Mouse (Mus musculus): ENCODE results near the gene Rspo3. TPM values are rescaled to one million over a fixed set of nuclear protein-coding genes. Genes with fewer than 3 reads are reported as not detected.
A peak's percentile ranks its signal among the peaks of the same experiment; 100 is the strongest.

Rspo3 gene
- total and polyA plus RNA-seq, 2 experiments = 1.3 to 3.0 TPM

GRCm38 (mm10) chr10:29539516-29539915 is 3.8 kb upstream of the Rspo3 start:
- Histone ChIP-seq H3K79me2 (ENCODE audit: control insufficient read depth, insufficient read depth, low read length) (no peaks in the 10 kb centered on the region), H3K4me3 (ENCODE audit: insufficient read depth, low read depth, low read length) (no peak overlapping the region), H3K4me1 (ENCODE audit: control insufficient read depth, insufficient read depth, low read length) (no peaks in the 10 kb centered on the region; the same call in 1 of the 2 replicates), H3K9ac (ENCODE audit: low read depth, low read length) (no peak overlapping the region), H3K27ac (replicated peaks; ENCODE audit: insufficient read depth, low read depth, low read length) (no peak overlapping the region), H3K27me3 (ENCODE audit: control insufficient read depth, insufficient read depth, low read length) (peaks cover 5% of the 10 kb centered on the region; the same call in 1 of the 2 replicates), H3K36me3 (ENCODE audit: control insufficient read depth, insufficient read depth, low read length) (no peaks in the 10 kb centered on the region)
- 86% methylated on average over 2 of the region's 2 CpGs for WGBS
- no peak for DNase-seq (ENCODE audit: extremely low read depth, low read depth, low spot score)
- no peak for TF ChIP-seq POLR2A (IDR thresholded peaks at IDR 0.05; ENCODE audit: extremely low read depth, insufficient read depth, low read length)
- TF ChIP-seq CTCF (IDR thresholded peaks at IDR 0.05; ENCODE audit: low read depth, low read length) = no peak

- Histone ChIP-seq H3K27me3 (ENCODE audit: control insufficient read depth, insufficient read depth, low read length) (peaks cover 8% of the 10 kb centered on the region; the same call in 1 of the 2 replicates), H3K36me3 (ENCODE audit: control insufficient read depth, insufficient read depth, low read length) (no peaks in the 10 kb centered on the region), H3K79me2 (ENCODE audit: control insufficient read depth, insufficient read depth, low read length) (no peaks in the 10 kb centered on the region), H3K9ac (ENCODE audit: low read depth, low read length) (no peak overlapping the region), H3K4me3 (ENCODE audit: insufficient read depth, low read depth, low read length) (no peak overlapping the region), H3K27ac (replicated peaks; ENCODE audit: insufficient read depth, low read depth, low read length) (no peak overlapping the region), H3K4me1 (ENCODE audit: control insufficient read depth, insufficient read depth, low read length) (no peaks in the 10 kb centered on the region; the same call in 1 of the 2 replicates)
- DNase-seq (ENCODE audit: extremely low read depth, low read depth, low spot score) = no peak
- TF ChIP-seq POLR2A (IDR thresholded peaks at IDR 0.05; ENCODE audit: extremely low read depth, insufficient read depth, low read length) (no peak), CTCF (IDR thresholded peaks at IDR 0.05; ENCODE audit: low read depth, low read length) (no peak)
- 78% methylated on average over 2 of the region's 2 CpGs for WGBS
Observed at GRCm38 (mm10) chr10:29538791-29539190, 3.1 kb upstream of the Rspo3 start.

DNA sequence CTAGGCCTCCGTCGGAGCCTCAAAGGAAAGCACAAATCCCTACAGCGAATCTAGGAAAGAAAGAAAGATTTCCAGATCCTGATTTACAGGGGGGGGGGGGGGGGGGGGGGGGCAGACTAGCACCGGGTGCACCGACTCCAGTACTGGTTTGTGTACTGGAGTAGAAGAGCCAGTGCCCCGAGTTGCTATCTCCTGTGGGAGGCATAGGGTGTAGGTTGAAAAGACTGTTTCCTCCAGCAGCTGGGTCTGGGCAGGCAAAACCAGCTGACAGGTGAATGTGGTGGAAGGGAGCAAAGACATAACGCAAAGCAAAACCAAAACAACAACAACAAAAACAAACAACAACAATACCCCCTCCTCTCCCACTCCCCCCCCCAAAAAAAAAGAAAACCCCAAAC is 838 bp downstream of the Rspo3 start:
- Histone ChIP-seq H3K79me2 (ENCODE audit: control insufficient read depth, insufficient read depth, low read length) (no peaks in the 10 kb centered on the region), H3K36me3 (ENCODE audit: control insufficient read depth, insufficient read depth, low read length) (no peaks in the 10 kb centered on the region), H3K9ac (ENCODE audit: low read depth, low read length) (no peak overlapping the region; the same call in 1 of the 2 replicates), H3K27me3 (ENCODE audit: control insufficient read depth, insufficient read depth, low read length) (peaks cover 8% of the 10 kb centered on the region; the same call in 1 of the 2 replicates), H3K27ac (replicated peaks; ENCODE audit: insufficient read depth, low read depth, low read length) (no peak overlapping the region), H3K4me1 (ENCODE audit: control insufficient read depth, insufficient read depth, low read length) (no peaks in the 10 kb centered on the region; the same call in 1 of the 2 replicates), H3K4me3 (ENCODE audit: insufficient read depth, low read depth, low read length) (peak overlapping the region; percentile 59)
- 1% methylated on average over 7 of the region's 7 CpGs for WGBS
- DNase-seq (ENCODE audit: extremely low read depth, low read depth, low spot score) = no peak
- TF ChIP-seq CTCF (IDR thresholded peaks at IDR 0.05; ENCODE audit: low read depth, low read length) = no peak
- no peak for TF ChIP-seq POLR2A (IDR thresholded peaks at IDR 0.05; ENCODE audit: extremely low read depth, insufficient read depth, low read length)

GRCm38 (mm10) chr10:29533846-29534829 is 1.5 kb downstream of the Rspo3 start:
- WGBS = 3% methylated on average over 24 of the region's 24 CpGs
- Histone ChIP-seq H3K4me1 (ENCODE audit: control insufficient read depth, insufficient read depth, low read length) (no peaks in the 10 kb centered on the region; the same call in 1 of the 2 replicates), H3K36me3 (ENCODE audit: control insufficient read depth, insufficient read depth, low read length) (no peaks in the 10 kb centered on the region), H3K27me3 (ENCODE audit: control insufficient read depth, insufficient read depth, low read length) (peaks cover 8% of the 10 kb centered on the region; the same call in 1 of the 2 replicates), H3K9ac (ENCODE audit: low read depth, low read length) (peak overlapping the region; percentile 43; the same call in 1 of the 2 replicates), H3K27ac (replicated peaks; ENCODE audit: insufficient read depth, low read depth, low read length) (0 out of 2 replicates have a peak overlapping the region, but pooled peaks have one; percentile 16), H3K79me2 (ENCODE audit: control insufficient read depth, insufficient read depth, low read length) (no peaks in the 10 kb centered on the region), H3K4me3 (ENCODE audit: insufficient read depth, low read depth, low read length) (peak overlapping the region; percentile 56)
- no peak for DNase-seq (ENCODE audit: extremely low read depth, low read depth, low spot score)
- no peak for TF ChIP-seq CTCF (IDR thresholded peaks at IDR 0.05; ENCODE audit: low read depth, low read length)
- TF ChIP-seq POLR2A (IDR thresholded peaks at IDR 0.05; ENCODE audit: extremely low read depth, insufficient read depth, low read length) = no peak

DNA sequence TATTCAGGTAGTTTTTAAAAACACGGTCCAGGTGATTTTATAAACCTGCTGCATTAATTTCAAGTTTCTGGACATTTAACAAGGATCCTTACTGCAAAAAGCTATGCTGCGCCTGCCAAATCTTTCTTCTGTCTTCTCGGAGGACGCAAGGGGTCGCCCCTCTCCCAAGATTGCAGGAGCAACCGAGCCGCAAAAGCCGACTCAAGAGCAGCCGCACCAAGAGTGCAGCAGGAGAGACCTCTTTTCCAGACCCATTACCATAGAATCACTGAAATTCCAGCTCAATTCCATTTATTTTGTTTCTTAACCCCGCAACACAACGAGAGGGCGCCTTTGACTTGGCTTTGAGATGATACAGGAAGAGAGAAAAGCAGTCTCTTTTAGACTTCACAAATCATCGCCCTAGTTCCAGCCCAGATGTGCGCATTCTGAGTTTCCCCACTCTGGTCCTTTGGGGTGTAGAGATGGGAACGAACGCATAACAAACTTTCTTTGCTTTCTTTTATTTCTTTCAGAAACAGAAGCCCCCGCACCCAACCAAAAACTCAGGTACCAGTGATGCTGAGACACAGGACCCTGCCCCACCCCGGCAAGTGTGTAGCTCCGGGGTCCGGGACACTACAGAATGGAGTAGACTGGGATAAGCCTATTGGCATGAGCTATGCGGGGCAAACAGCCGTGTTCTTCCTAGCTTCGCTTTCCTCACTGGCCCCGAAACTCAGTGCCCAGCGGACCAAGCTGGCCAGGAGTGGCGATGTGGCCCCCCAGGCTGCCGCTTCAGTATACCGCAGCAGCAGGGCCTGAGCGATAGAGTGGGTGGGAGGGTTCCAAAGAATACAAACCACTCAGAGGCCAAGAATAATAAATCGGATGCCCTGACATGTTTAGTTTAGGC is 2.6 kb downstream of the Rspo3 start:
- Histone ChIP-seq H3K4me3 (ENCODE audit: insufficient read depth, low read depth, low read length) (peak overlapping the region; percentile 56), H3K4me1 (ENCODE audit: control insufficient read depth, insufficient read depth, low read length) (no peaks in the 10 kb centered on the region; the same call in 1 of the 2 replicates), H3K79me2 (ENCODE audit: control insufficient read depth, insufficient read depth, low read length) (no peaks in the 10 kb centered on the region), H3K27ac (replicated peaks; ENCODE audit: insufficient read depth, low read depth, low read length) (0 out of 2 replicates have a peak overlapping the region, but pooled peaks have one; percentile 16), H3K9ac (ENCODE audit: low read depth, low read length) (no peak overlapping the region; the same call in 1 of the 2 replicates), H3K36me3 (ENCODE audit: control insufficient read depth, insufficient read depth, low read length) (no peaks in the 10 kb centered on the region), H3K27me3 (ENCODE audit: control insufficient read depth, insufficient read depth, low read length) (peaks cover 8% of the 10 kb centered on the region; the same call in 1 of the 2 replicates)
- TF ChIP-seq CTCF (IDR thresholded peaks at IDR 0.05; ENCODE audit: low read depth, low read length) (peak; percentile 57), POLR2A (IDR thresholded peaks at IDR 0.05; ENCODE audit: extremely low read depth, insufficient read depth, low read length) (no peak)
- DNase-seq (ENCODE audit: extremely low read depth, low read depth, low spot score) = peak; percentile 23
- 3% methylated on average over 30 of the region's 30 CpGs for WGBS
